Mouse (Mus musculus): Measurements from ENCODE around the gene Dcaf10. TPM values are rescaled to one million over a fixed set of nuclear protein-coding genes. Genes with fewer than 3 reads are reported as not detected.
"Not testable (repeated sequence)": the region's sequence is repeated elsewhere in the genome, so short reads cannot be mapped to it uniquely, and the experiment has no call there.

The Dcaf10 gene
- total RNA-seq (2015; ENCODE audit: low replicate concordance) = 19.0 and 30.4 TPM in 2 replicates
- 23.7 and 32.5 TPM in 2 replicates for total RNA-seq (2017; ENCODE audit: low replicate concordance)

DNA sequence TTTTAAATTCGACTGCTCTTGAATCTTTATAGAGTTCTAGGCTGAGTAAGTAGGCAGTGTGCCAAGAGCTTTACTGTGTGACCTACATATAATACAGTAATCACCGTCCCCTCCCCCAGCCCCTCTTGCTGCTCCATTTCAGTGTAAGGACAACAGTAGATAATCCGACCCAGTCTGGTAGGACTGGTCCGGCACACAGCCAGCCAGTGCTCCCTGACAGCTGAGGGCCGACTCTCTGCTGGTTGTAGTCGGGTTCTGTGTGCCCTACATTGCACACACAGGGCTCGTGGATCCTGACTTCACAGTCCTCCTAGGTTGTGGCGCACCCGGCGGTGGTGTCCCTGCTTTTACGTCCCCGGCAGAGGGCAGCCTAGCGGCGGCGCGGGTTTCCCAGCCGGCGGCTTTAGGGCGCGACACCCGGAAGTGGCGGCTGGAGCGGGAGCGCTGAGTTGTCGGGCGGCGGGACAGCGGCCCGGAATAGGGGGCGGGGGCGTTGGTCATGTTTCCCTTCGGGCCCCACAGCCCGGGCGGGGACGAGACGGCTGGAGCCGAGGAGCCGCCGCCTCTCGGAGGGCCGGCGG is at the start of gene Dcaf10:
Dcaf10 (plus strand) TSS at position 433 of the 581 bp plus-strand sequence.
- peak; percentile 88 for ATAC-seq (replicated peaks; ENCODE audit: low FRiP score, poor library complexity, severe bottlenecking)

DNA sequence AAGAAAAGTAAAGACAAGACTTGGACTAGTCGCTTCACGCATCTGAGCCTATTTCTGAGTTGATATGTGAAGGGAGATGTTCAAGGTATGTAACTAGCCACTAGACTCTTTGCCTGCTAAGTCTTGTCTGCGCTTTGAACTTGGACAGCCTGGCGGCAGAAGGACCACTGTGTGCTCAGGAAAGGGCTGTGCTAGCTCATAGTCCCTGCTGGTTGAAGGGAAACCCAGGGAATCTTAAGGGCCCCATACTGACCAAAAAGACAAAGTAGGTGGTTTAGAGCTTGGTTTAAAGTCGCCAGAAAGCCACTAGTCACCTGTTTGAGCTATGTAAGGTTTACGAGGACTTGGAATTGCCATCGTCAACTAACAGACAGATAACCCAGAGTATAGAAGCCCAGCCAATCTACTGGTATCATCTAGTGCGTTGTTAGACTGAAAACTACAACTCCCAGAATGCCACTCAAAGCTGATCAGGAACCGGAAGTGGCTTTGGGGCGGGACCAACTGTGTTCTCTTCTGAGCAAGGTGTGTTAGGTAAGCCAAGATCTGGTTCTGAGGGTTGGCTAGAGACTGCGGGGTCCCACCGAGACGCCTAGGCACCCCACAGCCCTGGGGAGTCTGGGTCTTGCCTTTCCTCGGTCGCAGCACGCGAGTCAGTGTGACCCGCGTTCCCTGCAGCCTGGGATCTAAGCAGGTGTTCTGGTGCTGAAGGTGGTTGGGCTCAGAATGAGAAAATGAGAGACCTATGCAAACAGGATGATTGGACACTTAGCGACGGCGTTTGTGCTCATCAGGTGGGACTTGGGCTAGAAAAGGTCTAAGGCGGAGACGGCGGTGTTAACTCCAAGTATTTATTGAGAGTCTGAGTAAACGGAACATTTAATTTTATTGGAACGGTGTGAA is 45.0 kb upstream of the Dcaf10 start, which contains the start of gene Trmt10b:
Trmt10b (plus strand) TSS at position 466 of the 903 bp plus-strand sequence.
- peak; percentile 99 for ATAC-seq (replicated peaks; ENCODE audit: low FRiP score, poor library complexity, severe bottlenecking)

DNA sequence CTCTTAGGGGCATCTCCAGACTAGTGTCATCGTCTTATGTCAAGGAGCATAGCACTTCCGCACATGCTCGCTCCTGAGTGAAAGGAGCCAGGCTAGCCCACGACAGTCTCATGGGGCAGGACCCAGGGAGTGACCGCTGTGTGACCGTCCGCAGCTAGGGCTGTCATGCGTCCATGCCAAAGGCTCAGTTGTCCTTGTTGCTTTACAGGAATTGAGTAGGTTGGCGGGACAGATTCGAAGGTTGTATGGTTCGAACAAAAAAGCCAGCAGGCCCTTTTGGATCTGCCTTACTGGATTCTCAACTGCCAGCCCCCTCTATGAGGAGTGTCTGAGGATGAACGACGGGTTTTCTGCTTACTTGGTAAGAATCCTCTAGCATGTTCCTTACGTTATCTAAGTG is 36.4 kb upstream of the Dcaf10 start:
- ATAC-seq (replicated peaks; ENCODE audit: low FRiP score, poor library complexity, severe bottlenecking) = no peak

DNA sequence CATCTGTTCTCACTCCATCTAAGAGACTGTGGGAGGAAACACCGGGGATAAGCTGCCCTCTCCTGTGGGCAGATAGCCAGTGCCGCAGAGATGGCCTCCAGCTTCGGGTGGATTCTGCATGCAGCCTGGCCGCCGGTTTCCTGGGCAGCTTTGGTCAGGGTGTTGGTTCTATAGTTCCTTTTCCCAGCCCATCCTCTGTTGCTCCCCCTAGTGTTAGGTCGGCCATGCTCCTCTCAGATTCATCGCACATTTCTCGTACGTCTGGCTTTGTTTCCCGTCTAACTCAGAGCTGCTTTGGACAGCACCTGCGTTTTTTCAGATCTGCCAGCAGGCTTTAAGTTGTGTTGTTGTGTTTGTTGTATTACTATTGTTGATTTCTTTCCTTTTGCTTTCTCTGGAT is 33.9 kb upstream of the Dcaf10 start:
- peak; percentile 42; the same call in 1 of the 2 replicates for ATAC-seq (replicated peaks; ENCODE audit: low FRiP score, poor library complexity, severe bottlenecking)

DNA sequence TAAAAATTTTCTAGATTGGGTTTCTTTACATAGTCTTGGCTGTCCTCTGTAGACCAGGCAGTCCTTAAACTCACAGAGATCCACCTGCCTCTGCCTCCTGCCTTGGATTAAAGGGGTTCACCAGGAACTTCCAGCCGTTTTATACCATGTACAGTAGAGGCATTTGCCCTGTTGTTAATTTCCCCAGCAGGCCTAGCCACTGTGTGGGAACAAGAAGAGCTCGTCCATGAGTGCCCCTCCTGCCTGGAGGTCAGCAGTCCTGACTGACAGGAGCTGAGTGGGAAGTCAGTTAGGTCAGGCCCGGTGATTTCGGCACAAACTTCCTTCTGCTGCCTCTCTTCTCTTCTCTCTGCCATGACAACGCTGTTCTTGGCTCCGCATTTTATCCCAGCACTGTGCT is 33.3 kb upstream of the Dcaf10 start:
- ATAC-seq (replicated peaks; ENCODE audit: low FRiP score, poor library complexity, severe bottlenecking) = no peak

DNA sequence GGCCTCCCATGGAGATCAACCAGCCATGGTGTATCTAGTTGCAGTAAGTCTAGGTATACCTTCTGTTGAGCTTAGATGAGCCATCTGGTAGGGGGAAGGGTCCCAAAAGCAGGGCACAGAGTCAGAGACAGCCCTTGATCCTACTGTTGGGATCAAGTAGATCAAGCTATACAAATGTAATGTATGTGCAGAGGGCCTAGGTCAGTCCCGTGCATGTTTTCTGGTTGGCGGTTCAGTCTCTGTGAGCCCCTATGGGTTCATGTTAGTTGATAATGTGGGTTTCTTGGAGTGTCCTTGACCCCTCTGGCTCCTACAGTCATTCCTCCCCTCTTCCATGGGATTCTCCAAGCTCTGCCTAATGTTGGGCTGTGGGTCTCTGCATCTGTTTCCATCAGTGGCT is 30.8 kb upstream of the Dcaf10 start:
- ATAC-seq (replicated peaks; ENCODE audit: low FRiP score, poor library complexity, severe bottlenecking) = no peak

DNA sequence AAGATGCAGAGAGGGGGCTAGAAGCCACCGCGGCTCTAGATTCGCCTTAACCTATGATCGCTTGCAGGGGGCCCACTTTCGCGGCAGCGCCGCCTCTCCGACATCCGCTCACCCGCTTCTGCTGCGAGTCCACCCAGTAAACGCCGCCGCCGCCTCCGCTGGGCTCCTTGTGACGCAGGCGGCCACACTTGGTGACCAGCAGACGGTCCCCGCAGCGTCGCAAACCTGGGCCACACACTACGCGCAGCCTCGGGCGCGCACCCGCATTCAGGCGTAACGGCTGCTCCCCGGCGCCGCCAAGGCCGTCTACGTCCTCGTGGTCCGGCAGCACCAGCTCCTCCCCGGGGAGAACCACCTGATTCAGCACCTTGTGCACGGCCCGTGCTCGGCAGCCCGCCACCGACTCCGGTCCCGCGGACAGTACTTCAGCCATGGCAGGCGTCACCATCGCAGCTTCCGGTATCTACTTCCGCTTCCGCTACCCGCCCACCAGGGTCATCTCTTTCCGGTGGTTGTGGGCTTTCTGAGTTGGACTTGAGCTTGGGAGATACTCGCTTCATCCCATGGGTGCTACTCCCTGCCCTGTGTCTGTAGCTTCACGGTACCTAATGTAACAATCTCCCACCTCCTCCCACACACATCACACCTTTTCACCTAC is 21.6 kb upstream of the Dcaf10 start:
- ATAC-seq (replicated peaks; ENCODE audit: low FRiP score, poor library complexity, severe bottlenecking) = peak; percentile 91

DNA sequence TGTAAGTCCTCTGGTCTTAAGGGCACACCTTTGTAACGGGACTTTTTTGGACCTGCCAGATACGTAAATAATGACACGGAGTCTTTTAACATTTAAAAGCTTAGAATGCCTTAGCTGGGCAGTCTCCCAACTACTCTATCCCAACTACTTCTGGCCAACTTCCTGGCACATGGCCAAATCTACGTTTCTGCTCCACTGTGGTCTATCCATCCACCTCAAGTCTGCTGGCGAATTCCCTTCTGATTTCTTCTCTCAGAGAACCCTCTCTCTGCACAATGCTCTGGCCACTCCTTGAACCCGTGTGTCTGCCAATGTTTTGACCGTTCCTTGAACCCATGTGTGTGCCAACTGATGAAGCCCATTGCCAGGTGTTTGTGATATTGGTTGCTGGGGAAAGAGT is 10.8 kb upstream of the Dcaf10 start:
- no peak for ATAC-seq (replicated peaks; ENCODE audit: low FRiP score, poor library complexity, severe bottlenecking)

DNA sequence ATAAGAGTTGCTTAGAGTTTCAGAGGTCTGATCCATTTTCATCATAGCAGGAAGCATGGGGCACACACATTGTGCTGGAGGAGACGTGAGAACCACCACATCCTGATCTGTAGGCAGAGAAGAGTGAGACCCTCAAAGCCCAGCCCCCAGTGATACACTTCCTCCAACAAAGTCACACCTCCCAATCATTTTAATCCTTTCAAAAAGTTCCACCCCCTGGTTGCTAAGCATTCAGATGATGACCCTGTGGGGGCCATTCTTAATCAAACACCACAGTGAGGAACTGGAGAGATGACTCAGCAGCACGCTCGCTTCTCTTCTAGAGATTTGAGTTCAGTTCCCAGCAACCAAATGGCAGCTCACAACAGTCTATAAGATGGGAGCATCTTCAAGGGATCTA is 9.4 kb upstream of the Dcaf10 start:
- ATAC-seq (replicated peaks; ENCODE audit: low FRiP score, poor library complexity, severe bottlenecking) = no peak

DNA sequence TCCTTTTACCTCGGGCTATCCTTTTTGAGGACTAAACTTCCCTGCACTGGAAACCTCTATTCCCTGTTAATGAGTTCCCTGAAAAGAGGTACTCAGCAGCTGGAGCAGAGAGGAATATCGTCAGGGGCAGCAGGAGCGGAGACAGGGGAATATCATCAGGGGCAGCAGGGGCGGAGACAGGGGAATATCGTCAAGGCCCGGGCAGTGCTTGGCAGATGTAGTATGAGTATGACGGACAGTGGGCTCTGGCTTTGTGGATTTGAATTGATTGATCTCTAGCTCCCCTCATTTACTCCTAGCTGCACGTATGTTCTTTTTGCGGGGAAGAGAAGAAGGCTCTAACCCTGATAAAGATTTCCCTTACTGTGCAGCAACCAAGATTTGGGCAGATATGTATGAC is 675 bp upstream of the Dcaf10 start:
- no peak for ATAC-seq (replicated peaks; ENCODE audit: low FRiP score, poor library complexity, severe bottlenecking)

DNA sequence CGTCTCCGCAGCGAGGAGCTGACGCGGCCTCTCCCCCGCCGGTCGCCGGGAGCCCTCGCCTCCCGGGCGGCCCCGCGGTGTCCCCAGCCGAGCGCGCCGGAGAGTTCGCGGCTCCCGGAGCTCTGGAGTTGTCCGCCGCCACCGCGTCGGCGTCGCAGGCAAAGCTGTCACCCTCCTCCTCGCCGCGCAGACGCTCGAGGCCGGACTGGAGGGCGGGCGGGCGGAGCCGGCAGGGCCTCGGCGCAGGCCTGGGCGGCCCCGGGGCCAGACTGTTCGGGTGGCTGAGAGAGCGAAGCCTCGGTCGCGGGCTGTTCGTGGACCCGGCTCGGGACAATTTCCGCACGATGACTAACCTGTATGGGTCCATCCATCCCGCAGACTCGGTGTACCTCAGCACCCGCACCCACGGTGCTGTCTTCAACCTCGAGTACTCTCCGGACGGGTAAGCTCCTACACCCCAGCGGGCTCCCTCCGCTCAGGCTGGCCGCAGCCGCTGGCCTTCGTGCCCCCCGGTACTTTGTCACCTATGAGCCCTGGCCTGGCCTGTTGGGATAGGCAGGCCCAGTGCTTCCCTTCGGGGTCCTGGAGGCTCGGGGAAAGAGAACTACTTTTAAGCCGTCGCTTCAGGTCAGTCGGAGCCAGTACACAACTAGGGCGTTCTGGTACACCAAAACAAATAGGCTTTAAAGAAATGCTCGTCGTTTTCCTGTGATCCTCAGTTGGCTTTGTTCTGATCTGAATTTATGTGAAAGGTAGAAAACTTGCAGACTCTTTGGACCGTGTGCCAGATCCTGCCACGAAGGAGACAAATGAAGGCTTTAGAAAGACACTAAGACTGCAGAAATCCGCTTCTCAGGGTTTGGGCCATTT is 620 bp downstream of the Dcaf10 start, which contains the start of gene Exosc3:
Exosc3 (minus strand) TSS at position 447 of the 870 bp plus-strand sequence.
- ATAC-seq (replicated peaks; ENCODE audit: low FRiP score, poor library complexity, severe bottlenecking) = peak; percentile 79

DNA sequence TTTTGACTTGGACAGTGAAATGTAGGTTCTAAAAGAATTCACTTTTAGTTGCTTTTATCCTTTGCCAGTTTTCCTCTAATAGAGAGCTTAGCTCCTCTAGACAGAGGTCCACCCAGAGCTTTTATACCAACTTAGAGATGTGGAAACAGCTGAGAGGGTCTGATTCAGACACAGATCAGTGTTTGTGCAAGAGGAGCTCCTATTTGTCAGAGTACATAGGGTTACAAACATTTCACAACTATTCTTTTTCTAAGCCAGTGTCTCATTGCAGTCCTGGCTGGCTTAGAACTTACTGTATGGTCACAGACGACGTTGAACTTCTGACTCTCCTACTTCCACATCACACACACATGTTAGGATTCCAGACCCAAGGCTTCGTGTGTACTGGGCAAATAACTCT is 14.8 kb downstream of the Dcaf10 start:
- no peak for ATAC-seq (replicated peaks; ENCODE audit: low FRiP score, poor library complexity, severe bottlenecking)

DNA sequence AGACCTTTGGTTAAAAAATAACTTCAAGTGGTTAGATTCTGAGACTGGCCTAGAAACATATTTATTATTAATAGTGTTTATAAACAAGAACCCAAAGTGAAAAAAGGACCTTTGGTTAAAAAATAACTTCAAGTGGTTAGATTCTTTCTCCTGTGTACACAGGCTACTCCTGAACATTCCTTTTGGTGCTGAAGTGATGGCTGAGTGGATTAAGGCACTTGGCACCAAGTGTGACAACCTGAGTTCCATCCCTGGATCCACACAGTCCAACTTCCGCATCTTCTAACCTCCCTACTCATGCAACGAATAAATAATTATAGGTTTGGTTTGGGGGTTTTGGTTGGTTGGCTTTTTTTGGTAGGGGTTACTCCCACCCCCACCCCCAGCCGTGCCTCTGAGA is 29.4 kb downstream of the Dcaf10 start:
- ATAC-seq (replicated peaks; ENCODE audit: low FRiP score, poor library complexity, severe bottlenecking) = no peak

DNA sequence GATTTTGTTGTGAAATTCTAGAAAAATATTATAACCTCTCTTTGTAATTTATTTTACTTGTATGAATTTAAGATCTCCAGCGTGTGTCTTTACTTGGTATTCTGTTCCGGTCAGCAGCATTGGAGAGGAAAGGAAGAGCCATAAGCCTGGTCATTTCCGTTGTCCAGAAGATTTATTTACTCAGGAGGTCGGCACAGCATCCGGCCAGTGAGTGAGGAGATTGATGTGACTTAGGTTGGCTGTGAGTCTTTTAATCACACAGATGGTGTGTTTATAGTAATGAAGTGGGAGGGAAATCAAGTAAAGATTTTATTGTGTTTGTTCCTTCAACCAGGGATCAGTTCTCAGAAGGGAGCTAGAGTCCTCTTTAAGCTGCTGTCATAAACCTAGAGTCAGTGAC is 33.0 kb downstream of the Dcaf10 start:
- no peak for ATAC-seq (replicated peaks; ENCODE audit: low FRiP score, poor library complexity, severe bottlenecking)

DNA sequence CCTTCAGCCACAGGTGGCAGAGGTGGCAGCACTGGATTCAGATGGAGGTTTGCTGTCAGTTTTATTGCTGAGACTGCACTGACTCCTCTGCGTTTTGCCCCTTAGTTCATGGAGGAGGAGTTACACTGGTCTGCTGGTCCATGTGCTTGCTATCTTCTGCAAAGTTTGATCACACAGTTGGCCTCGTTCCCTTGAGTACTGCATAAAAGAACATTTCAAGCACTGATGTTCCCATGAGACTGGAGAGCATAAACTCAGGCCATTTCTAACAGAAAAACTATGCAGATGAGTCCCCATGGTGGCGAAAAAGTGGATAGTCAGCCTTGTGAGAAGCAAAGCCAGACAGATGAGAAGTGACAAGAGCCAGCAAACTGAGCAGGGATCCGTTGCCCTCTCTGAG is 34.7 kb downstream of the Dcaf10 start:
- ATAC-seq (replicated peaks; ENCODE audit: low FRiP score, poor library complexity, severe bottlenecking) = no peak

DNA sequence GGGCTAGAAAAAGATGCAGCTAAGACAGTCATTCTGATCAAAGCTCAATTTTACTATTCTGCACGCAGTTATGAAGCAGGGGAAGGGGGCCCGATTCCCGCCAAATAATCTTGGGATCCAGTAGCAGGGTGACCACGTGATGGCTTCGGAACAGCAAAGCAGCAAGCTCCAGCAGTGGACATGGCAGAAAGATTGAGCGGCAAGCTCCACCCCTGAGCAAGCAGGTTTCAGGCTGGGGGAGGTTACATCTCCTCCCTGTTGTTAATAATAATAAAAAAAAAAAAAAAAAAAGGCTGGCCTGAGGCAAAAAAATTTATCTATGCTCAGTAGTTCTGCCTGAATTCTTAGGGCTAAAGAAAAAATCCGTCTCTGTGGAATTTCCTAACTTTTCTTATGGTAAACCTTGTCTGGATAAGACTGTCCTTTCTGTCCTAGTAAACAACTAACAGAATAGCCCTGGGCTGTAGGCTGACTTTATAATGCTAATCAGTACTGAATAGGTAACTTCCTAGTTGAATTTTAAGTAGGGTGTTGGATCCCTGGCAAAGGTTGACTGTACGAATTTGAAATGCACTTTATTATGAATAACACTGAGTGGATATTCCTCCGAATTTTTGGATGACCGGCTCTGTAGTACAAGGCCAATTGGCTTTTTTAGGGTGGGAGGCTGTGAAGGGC is 39.1 kb downstream of the Dcaf10 start:
- ATAC-seq (replicated peaks; ENCODE audit: low FRiP score, poor library complexity, severe bottlenecking) = not testable (repeated sequence)

DNA sequence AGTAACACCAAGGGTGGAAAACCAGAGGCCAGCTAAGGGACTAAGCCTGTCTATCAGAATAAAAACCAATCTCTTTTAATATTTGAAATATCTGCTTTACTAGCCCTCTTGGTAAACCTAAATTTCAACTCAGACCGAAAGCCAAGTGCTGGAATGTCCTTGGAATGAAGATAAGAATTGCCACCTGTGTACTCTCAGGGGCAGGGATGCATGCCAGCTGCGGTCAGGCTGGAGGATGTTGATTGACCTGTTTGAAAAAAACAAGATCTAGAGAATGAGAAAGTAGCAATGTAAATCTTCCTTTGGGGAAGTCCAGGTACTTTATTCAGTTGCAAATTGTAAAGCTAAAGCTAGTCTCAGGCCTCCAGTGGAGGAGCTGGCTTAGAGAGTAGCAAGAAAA is 40.2 kb downstream of the Dcaf10 start:
- ATAC-seq (replicated peaks; ENCODE audit: low FRiP score, poor library complexity, severe bottlenecking) = not testable (repeated sequence)

DNA sequence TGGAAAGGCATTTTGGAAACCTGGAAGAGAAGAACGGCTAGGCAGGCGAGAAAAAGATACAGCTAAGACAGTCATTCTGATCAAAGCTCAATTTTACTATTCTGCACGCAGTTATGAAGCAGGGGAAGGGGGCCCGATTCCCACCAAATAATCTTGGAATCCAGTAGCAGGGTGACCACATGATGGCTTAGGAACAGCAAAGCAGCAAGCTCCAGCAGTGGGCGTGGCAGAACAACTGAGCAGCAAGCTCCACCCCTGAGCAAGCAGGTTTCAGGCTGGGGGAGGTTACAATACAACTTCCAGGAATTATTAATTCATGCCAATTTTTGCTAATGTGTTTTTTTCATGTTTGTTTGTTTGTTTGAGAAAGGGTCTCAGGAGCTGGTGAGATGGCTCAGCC is 45.4 kb downstream of the Dcaf10 start:
- not testable (repeated sequence) for ATAC-seq (replicated peaks; ENCODE audit: low FRiP score, poor library complexity, severe bottlenecking)

DNA sequence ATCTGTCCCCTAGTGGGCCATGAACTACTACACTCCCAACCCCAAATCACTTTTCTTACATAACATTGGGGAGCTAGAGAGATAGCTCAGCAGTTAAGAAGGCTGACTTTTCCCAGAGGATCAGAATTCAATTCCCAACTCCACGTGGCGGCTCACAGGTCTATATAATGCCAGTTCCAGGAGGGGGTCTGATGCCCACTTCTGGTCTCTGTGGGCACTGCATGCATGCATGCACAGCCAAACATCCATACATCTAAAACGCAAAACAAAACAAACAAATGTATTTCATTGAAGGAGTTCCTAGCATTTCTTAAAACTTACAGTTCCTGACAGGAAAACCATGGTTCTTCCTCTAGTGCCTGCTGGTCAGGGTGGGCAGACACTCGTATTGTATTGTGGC is 50.2 kb downstream of the Dcaf10 start:
- ATAC-seq (replicated peaks; ENCODE audit: low FRiP score, poor library complexity, severe bottlenecking) = no peak
